Mouse (Mus musculus): ENCODE measurements around the gene 1700034J05Rik. TPM values are rescaled to one million over a fixed set of nuclear protein-coding genes. Genes with fewer than 3 reads are reported as not detected.

Gene 1700034J05Rik
- total RNA-seq, 2 experiments from 2014 or later: not detected

GRCm38 (mm10) chr6:146929031-146929430, 25.2 kb downstream of the 1700034J05Rik start:
- no peak for ATAC-seq (ENCODE audit: poor library complexity, severe bottlenecking)

- ATAC-seq (ENCODE audit: poor library complexity, severe bottlenecking): no peak
Measured at GRCm38 (mm10) chr6:146928108-146928507, 26.1 kb downstream of the 1700034J05Rik start.

GRCm38 (mm10) chr6:146926415-146926980, 27.7 kb downstream of the 1700034J05Rik start:
- no peak for ATAC-seq (ENCODE audit: poor library complexity, severe bottlenecking)

GRCm38 (mm10) chr6:146918341-146918740, 35.9 kb downstream of the 1700034J05Rik start:
- ATAC-seq (ENCODE audit: poor library complexity, severe bottlenecking): no peak

- no peak for ATAC-seq (ENCODE audit: poor library complexity, severe bottlenecking)
Measured at GRCm38 (mm10) chr6:146917396-146917795, 36.8 kb downstream of the 1700034J05Rik start.

GRCm38 (mm10) chr6:146915808-146916207, 38.4 kb downstream of the 1700034J05Rik start:
- no peak for ATAC-seq (ENCODE audit: poor library complexity, severe bottlenecking)

GRCm38 (mm10) chr6:146913489-146914198, 40.6 kb downstream of the 1700034J05Rik start:
- peak; percentile 55 for ATAC-seq (ENCODE audit: poor library complexity, severe bottlenecking)

- ATAC-seq (ENCODE audit: poor library complexity, severe bottlenecking): peak; percentile 72
Measured at GRCm38 (mm10) chr6:146912835-146913488, 41.3 kb downstream of the 1700034J05Rik start.

GRCm38 (mm10) chr6:146910801-146911200, 43.4 kb downstream of the 1700034J05Rik start:
- ATAC-seq (ENCODE audit: poor library complexity, severe bottlenecking): no peak

GRCm38 (mm10) chr6:146909725-146910489, 44.3 kb downstream of the 1700034J05Rik start:
- ATAC-seq (ENCODE audit: poor library complexity, severe bottlenecking): no peak

- ATAC-seq (ENCODE audit: poor library complexity, severe bottlenecking): no peak
Measured at GRCm38 (mm10) chr6:146908801-146909200, 45.4 kb downstream of the 1700034J05Rik start.

GRCm38 (mm10) chr6:146907795-146908190, 46.4 kb downstream of the 1700034J05Rik start:
- no peak for ATAC-seq (ENCODE audit: poor library complexity, severe bottlenecking)

- no peak for ATAC-seq (ENCODE audit: poor library complexity, severe bottlenecking)
Measured at GRCm38 (mm10) chr6:146907061-146907794, 47.0 kb downstream of the 1700034J05Rik start.

GRCm38 (mm10) chr6:146906000-146906786, 48.0 kb downstream of the 1700034J05Rik start:
- no peak for ATAC-seq (ENCODE audit: poor library complexity, severe bottlenecking)

GRCm38 (mm10) chr6:146904707-146905106, 49.5 kb downstream of the 1700034J05Rik start:
- no peak for ATAC-seq (ENCODE audit: poor library complexity, severe bottlenecking)

GRCm38 (mm10) chr6:146903632-146904031, 50.6 kb downstream of the 1700034J05Rik start:
- ATAC-seq (ENCODE audit: poor library complexity, severe bottlenecking): no peak

- no peak for ATAC-seq (ENCODE audit: poor library complexity, severe bottlenecking)
Measured at GRCm38 (mm10) chr6:146901929-146902328, 52.3 kb downstream of the 1700034J05Rik start.
